Mouse (Mus musculus) lung, postnatal 36 days (tissue): ENCODE measurements around the gene Gtpbp2.
A peak's percentile ranks its signal among the peaks of the same experiment; 100 is the strongest.

ENCODE experiments used
- DNase-seq: peaks from one replicate; pipeline ENCODE4 v3.0.0; 2022; ENCODE audit warnings: mixed read lengths

The Gtpbp2 gene

GRCm38 (mm10) chr17:46160686-46161085 is at the start of gene Gtpbp2:
Gene Gtpbp2 (plus strand): TSS chr17:46161032.
- DNase-seq, result peak; percentile 100

- peak; percentile 87 for DNase-seq
Measured at GRCm38 (mm10) chr17:46115489-46115888, 45.3 kb upstream of the Gtpbp2 start.

- no peak for DNase-seq
Measured at GRCm38 (mm10) chr17:46116138-46116537, 44.7 kb upstream of the Gtpbp2 start.

GRCm38 (mm10) chr17:46116881-46117280 is 44.0 kb upstream of the Gtpbp2 start:
- DNase-seq, result peak; percentile 59

GRCm38 (mm10) chr17:46117623-46118422 is 43.0 kb upstream of the Gtpbp2 start:
- DNase-seq, result no peak

- no peak for DNase-seq
Measured at GRCm38 (mm10) chr17:46118423-46118850, 42.4 kb upstream of the Gtpbp2 start.

- DNase-seq, result no peak
Measured at GRCm38 (mm10) chr17:46119641-46120040, 41.2 kb upstream of the Gtpbp2 start.

- DNase-seq, result no peak
Measured at GRCm38 (mm10) chr17:46122791-46123190, 38.0 kb upstream of the Gtpbp2 start.

- no peak for DNase-seq
Measured at GRCm38 (mm10) chr17:46123285-46123684, 37.5 kb upstream of the Gtpbp2 start.

- no peak for DNase-seq
Measured at GRCm38 (mm10) chr17:46123953-46124700, 36.7 kb upstream of the Gtpbp2 start.

GRCm38 (mm10) chr17:46126608-46127007 is 34.2 kb upstream of the Gtpbp2 start:
- peak; percentile 87 for DNase-seq

- DNase-seq, result no peak
Measured at GRCm38 (mm10) chr17:46127814-46128493, 32.9 kb upstream of the Gtpbp2 start.

- peak; percentile 65 for DNase-seq
Measured at GRCm38 (mm10) chr17:46129741-46130498, 30.9 kb upstream of the Gtpbp2 start.

- peak; percentile 88 for DNase-seq
Measured at GRCm38 (mm10) chr17:46132058-46132718, 28.6 kb upstream of the Gtpbp2 start.

- no peak for DNase-seq
Measured at GRCm38 (mm10) chr17:46132862-46133261, 28.0 kb upstream of the Gtpbp2 start.

GRCm38 (mm10) chr17:46138563-46139236 is 22.1 kb upstream of the Gtpbp2 start:
- peak; percentile 67 for DNase-seq

- no peak for DNase-seq
Measured at GRCm38 (mm10) chr17:46139872-46140271, 21.0 kb upstream of the Gtpbp2 start.

GRCm38 (mm10) chr17:46143578-46144423 is 17.0 kb upstream of the Gtpbp2 start, which contains the start of gene Rsph9:
Gene Rsph9 (minus strand): TSS chr17:46144216.
- DNase-seq, result peak; percentile 96

- DNase-seq, result peak; percentile 97
Measured at GRCm38 (mm10) chr17:46152847-46153782, 7.7 kb upstream of the Gtpbp2 start, which contains the start of gene Mad2l1bp. Gene Mad2l1bp (minus strand): TSS chr17:46153553.
